Mouse (Mus musculus): Measurements from ENCODE around the gene Zbtb32. TPM values are rescaled to one million over a fixed set of nuclear protein-coding genes. Genes with fewer than 3 reads are reported as not detected.

The Zbtb32 gene
- 0.24 and 0.36 TPM in 2 replicates for polyA plus RNA-seq (2012; rRNA removed)

DNA sequence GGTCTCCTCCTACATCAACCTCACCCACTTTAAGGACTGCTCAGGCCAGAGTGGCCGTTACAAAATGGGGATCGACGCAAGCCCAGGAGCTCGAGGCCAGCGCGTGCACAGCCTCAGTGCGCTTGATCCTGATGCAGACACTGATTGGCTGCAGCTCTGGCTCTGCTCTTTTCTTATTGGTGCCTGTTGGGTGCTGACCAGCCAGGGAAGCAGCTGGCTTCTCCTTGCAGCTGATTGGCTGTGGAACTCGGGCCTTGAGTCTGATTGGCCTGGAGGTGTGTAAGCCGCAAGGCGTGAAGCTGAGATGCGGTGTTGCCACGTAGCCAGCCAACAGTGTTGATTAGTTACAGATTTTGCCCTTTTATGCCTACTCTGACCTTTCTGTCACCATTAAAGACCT, at the start of gene Zbtb32:
Zbtb32 (minus strand) TSS at position 124 of the 400 bp plus-strand sequence.

DNA sequence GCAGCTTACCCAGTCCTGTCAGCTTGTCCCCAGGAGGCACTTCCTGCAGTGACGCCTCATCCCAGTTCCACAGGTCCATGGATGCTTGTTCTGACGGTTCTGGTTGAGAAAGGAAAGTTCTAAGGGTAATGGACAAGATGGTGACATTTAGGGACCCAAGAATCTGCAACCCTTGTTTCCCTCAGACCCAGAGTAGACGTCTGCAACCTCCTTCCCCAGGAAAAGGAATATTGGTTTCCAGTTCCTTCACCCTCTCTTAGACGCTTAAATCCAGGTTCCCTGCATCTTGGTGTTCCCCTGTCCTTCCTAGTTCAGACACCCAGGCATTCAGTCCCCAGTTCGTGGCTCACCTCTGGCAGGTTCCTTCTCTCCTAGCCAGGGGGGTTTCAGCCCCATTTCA, 37.0 kb upstream of the Zbtb32 start, which contains the start of gene Etv2:
Etv2 (minus strand) TSS at position 101 of the 400 bp plus-strand sequence.

GRCm38 (mm10) chr7:30625530-30626384, 27.0 kb upstream of the Zbtb32 start, which contains the start of gene Cox6b1:
TSS of gene Cox6b1 (minus strand) at chr7:30626151.

DNA sequence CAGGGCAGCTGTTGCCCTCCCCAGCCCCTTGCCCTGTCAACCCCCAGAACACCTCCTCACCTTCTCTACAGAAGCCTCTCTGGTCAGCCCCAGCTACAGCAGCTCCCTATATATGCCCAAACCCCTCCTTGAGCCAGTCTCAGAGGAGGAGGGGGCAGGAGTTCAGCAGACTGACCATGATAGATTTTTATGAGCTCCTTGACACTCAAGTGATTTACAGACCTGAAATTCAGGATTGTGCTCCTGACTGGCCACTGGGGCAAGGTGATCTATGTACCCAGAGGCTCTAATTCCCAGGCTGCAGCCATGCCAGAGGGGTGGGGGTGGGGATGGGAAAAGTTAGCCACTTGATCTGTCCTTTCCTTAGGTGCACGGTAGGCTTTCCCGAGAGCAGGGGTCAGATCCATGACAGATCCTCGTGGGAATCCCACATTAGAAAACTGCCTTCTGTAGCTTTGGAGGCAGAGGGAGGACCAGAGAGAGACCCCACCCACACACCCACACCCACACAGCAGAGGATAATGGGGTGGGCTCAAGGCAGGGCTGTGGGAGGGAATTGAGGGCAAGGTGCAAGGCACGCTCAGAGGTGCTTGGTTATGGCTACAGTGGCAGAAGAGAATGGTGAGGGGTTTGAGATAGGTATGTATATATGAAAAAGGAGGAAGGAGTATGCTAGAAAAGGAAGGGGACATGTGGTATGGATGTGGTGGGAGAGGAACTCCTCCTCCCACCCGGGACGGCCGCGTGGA, 14.1 kb upstream of the Zbtb32 start, which contains the start of gene Upk1a:
Upk1a (minus strand) TSS at position 194 of the 749 bp plus-strand sequence.

GRCm38 (mm10) chr7:30588676-30589434, 9.9 kb downstream of the Zbtb32 start, which contains the start of gene Kmt2b:
TSS of gene Kmt2b (minus strand) at chr7:30588726.

GRCm38 (mm10) chr7:30564970-30565571, 33.6 kb downstream of the Zbtb32 start, which contains the start of gene Igflr1:
TSS of gene Igflr1 (plus strand) at chr7:30565427.

DNA sequence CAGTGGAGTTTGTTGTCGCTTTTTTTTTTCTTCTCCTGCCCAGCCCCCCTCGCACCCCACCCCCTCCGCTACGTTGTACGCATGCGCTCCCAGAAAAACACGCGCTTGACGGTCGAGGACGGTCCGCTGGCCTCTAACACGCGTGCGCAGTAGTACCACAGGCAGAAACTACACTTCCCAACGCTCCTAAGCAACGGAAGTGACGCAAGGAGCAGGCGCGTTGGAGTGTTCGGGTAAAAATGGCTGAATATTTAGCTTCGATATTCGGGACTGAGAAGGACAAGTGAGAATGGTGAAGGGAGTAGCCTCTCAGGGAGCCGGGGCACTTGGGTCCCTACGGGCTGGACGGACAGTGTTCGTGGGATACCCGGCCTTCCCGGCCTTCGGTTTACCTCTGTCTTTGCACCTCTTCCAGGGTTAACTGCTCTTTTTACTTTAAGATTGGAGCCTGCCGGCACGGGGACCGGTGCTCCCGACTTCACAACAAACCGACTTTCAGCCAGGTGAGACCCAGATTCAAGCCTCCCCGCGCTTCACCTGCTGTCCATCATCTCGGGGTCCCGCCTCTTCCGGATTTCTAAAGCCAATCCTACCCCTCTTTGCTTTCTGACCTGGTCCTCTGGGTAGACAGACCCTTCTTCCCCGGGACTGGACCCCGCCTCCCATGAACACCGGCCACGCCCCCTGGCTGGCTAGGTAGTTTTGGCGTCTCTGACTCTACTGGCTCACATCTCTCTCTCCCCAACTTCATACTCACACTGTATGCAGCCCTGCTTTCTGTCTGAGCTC, 35.4 kb downstream of the Zbtb32 start, which contains the start of the genes U2af1l4, Gm49396 and Psenen:
U2af1l4 (plus strand) TSS at position 185 of the 789 bp plus-strand sequence.
Gm49396 (plus strand) TSS at position 228 of the 789 bp plus-strand sequence.
Psenen (minus strand) TSS at position 511 of the 789 bp plus-strand sequence.

GRCm38 (mm10) chr7:30559443-30559954, 39.2 kb downstream of the Zbtb32 start, which contains the start of gene Lin37:
TSS of gene Lin37 (minus strand) at chr7:30559838.

DNA sequence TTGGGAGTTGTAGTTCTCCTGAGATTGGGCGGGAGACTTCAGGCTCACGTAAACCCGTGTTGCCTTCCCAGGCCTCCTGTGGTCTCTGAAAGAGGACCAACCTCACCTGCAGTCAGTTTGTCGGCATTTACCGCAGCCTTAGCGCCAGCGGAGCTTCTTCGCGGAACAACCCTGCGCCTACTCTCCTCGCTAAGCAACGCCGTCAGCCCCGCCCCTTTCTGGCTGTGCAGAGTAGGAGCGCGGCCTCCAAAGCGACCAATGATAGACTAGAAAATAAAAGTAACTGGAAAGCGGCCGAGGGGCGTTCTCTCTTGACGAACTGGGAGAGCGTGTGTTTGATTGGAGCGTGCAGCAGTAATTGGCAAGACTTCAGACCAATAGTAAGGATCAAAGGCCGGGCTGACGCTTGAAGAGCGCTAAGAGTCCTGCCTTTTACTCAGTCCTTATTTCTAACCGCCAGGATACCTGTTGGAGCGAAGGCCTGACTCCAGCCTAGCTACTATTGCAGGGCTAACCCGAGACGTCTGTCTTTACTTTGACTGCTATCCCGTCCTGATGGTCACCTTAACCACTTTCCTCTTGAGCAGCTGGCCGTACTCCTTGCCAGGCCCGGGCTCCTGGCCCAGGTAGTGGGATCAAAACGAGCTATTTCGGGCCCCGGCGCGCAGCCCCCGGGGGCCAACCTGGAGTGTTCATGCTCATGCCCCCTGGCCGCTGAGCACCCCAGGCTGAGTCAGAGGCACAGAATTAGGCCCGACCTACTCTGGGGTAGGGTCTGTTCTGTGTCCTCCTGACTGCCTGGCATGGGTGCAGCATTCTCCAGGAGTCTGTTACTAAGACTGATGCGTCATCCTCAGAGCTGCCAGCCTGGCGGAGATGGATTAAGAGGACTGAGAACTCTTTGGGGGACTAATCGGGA, 46.3 kb downstream of the Zbtb32 start, which contains the start of the genes Hspb6 and Proser3:
Hspb6 (plus strand) TSS at position 77 of the 919 bp plus-strand sequence.
Proser3 (minus strand) TSS at position 198 of the 919 bp plus-strand sequence.

Other genes with a start within 250 kb of the Zbtb32 start
- 4.1 and 4.2 TPM in 2 replicates for gene Lrfn3, start 236.1 kb downstream of the Zbtb32 start, polyA plus RNA-seq (2012; rRNA removed)
- gene Tyrobp, start 185.1 kb downstream of the Zbtb32 start, polyA plus RNA-seq (2012; rRNA removed), result 219 and 235 TPM in 2 replicates
- gene Hcst, start 179.1 kb downstream of the Zbtb32 start, polyA plus RNA-seq (2012; rRNA removed), result 9.2 and 10.5 TPM in 2 replicates
- gene Nfkbid, start 177.2 kb downstream of the Zbtb32 start, polyA plus RNA-seq (2012; rRNA removed), result 1.9 TPM in 2 replicates
- 2.4 and 2.6 TPM in 2 replicates for gene Aplp1, start 153.4 kb downstream of the Zbtb32 start, polyA plus RNA-seq (2012; rRNA removed)
- gene Kirrel2, start 141.2 kb downstream of the Zbtb32 start, polyA plus RNA-seq (2012; rRNA removed), result 0.08 and 0.24 TPM in 2 replicates
- gene Nphs1, start 140.6 kb downstream of the Zbtb32 start, polyA plus RNA-seq (2012; rRNA removed), result 0.01 and 0.06 TPM in 2 replicates
- 170 and 183 TPM in 2 replicates for gene Prodh2, start 105.3 kb downstream of the Zbtb32 start, polyA plus RNA-seq (2012; rRNA removed)
- gene Arhgap33, start 63.8 kb downstream of the Zbtb32 start, polyA plus RNA-seq (2012; rRNA removed), result 3.4 and 4.6 TPM in 2 replicates
- 3.5 and 4.6 TPM in 2 replicates for gene Hspb6, start 46.7 kb downstream of the Zbtb32 start, polyA plus RNA-seq (2012; rRNA removed)
- 3.4 and 6.2 TPM in 2 replicates for gene Proser3, start 46.6 kb downstream of the Zbtb32 start, polyA plus RNA-seq (2012; rRNA removed)
- gene Lin37, start 39.1 kb downstream of the Zbtb32 start, polyA plus RNA-seq (2012; rRNA removed), result 13.1 and 13.4 TPM in 2 replicates
- 20.0 and 21.9 TPM in 2 replicates for gene U2af1l4, start 35.6 kb downstream of the Zbtb32 start, polyA plus RNA-seq (2012; rRNA removed)
- 0.68 and 0.95 TPM in 2 replicates for gene Gm49396, start 35.6 kb downstream of the Zbtb32 start, polyA plus RNA-seq (2012; rRNA removed)
- 61.9 and 66.3 TPM in 2 replicates for gene Psenen, start 35.3 kb downstream of the Zbtb32 start, polyA plus RNA-seq (2012; rRNA removed)
- gene Igflr1, start 33.5 kb downstream of the Zbtb32 start, polyA plus RNA-seq (2012; rRNA removed), result 1.2 and 1.3 TPM in 2 replicates
- 8.2 and 10.0 TPM in 2 replicates for gene Kmt2b, start 10.2 kb downstream of the Zbtb32 start, polyA plus RNA-seq (2012; rRNA removed)
- gene Upk1a, start 13.9 kb upstream of the Zbtb32 start, polyA plus RNA-seq (2012; rRNA removed), result 0.23 and 0.35 TPM in 2 replicates
- 514 and 548 TPM in 2 replicates for gene Cox6b1, start 27.2 kb upstream of the Zbtb32 start, polyA plus RNA-seq (2012; rRNA removed)
- gene Etv2, start 36.9 kb upstream of the Zbtb32 start, polyA plus RNA-seq (2012; rRNA removed), result not detected in 2 replicates
- gene Rbm42, start 51.4 kb upstream of the Zbtb32 start, polyA plus RNA-seq (2012; rRNA removed), result 21.2 and 21.7 TPM in 2 replicates
- gene Haus5, start 66.1 kb upstream of the Zbtb32 start, polyA plus RNA-seq (2012; rRNA removed), result 13.8 and 14.4 TPM in 2 replicates
- not detected in 2 replicates for gene Pmis2, start 72.7 kb upstream of the Zbtb32 start, polyA plus RNA-seq (2012; rRNA removed)
- gene 2200002J24Rik, start 100.0 kb upstream of the Zbtb32 start, polyA plus RNA-seq (2012; rRNA removed), result 0.24 and 0.43 TPM in 2 replicates
- 2.5 and 3.2 TPM in 2 replicates for gene Atp4a, start 113.3 kb upstream of the Zbtb32 start, polyA plus RNA-seq (2012; rRNA removed)
- gene Tmem147, start 130.6 kb upstream of the Zbtb32 start, polyA plus RNA-seq (2012; rRNA removed), result 82.8 and 85.1 TPM in 2 replicates
- gene Gapdhs, start 144.8 kb upstream of the Zbtb32 start, polyA plus RNA-seq (2012; rRNA removed), result 0.06 TPM in 1 of 2 replicates, not detected in the other
- 0.99 and 1.0 TPM in 2 replicates for gene Sbsn, start 152.6 kb upstream of the Zbtb32 start, polyA plus RNA-seq (2012; rRNA removed)
- 1.4 and 1.5 TPM in 2 replicates for gene Dmkn, start 164.8 kb upstream of the Zbtb32 start, polyA plus RNA-seq (2012; rRNA removed)
- gene Krtdap, start 189.0 kb upstream of the Zbtb32 start, polyA plus RNA-seq (2012; rRNA removed), result 0.16 and 1.4 TPM in 2 replicates
- 1.4 and 1.7 TPM in 2 replicates for gene Ffar2, start 224.9 kb upstream of the Zbtb32 start, polyA plus RNA-seq (2012; rRNA removed)

Data from liver, embryonic 18 days (tissue).